Mouse (Mus musculus) midbrain, embryonic 15.5 days (tissue): Measurements from ENCODE around the gene Vmn1r38. TPM values are rescaled to one million over a fixed set of nuclear protein-coding genes. Genes with fewer than 3 reads are reported as not detected.
"Not testable (repeated sequence)": the region's sequence is repeated elsewhere in the genome, so short reads cannot be mapped to it uniquely, and the experiment has no call there.

Experiments
- ATAC-seq: fragments of 200-750 bp; cut with Nextera tagmentation; replicated peaks from 2 replicates; pipeline ENCODE4 v1.8.0; 2017; ENCODE audit warnings: moderate TSS enrichment
- H3K27ac ChIP-seq: fragments of 300-500 bp; sonication (generic); 2 replicates; pipeline ENCODE4 v1.5.1; 2015; ENCODE audit warnings: mild to moderate bottlenecking, inconsistent platforms
- H3K27me3 ChIP-seq: fragments of 300-500 bp; sonication (generic); replicated peaks from 2 replicates; pipeline ENCODE4 v1.6.1; 2015; ENCODE audit warnings: inconsistent platforms
- H3K36me3 ChIP-seq: fragments of 300-500 bp; sonication (generic); replicated peaks from 2 replicates; pipeline ENCODE4 v1.6.1; 2015; ENCODE audit warnings: inconsistent platforms
- H3K4me1 ChIP-seq: fragments of 300-500 bp; sonication (generic); 2 replicates; pipeline ENCODE4 v1.6.1; 2015; ENCODE audit warnings: inconsistent platforms
- H3K4me2 ChIP-seq: fragments of 300-500 bp; sonication (generic); 2 replicates; pipeline ENCODE4 v1.6.1; 2015; ENCODE audit warnings: inconsistent platforms, mild to moderate bottlenecking, moderate library complexity
- H3K4me3 ChIP-seq: fragments of 300-500 bp; sonication (generic); 2 replicates; pipeline ENCODE4 v1.5.1; 2015; ENCODE audit warnings: mild to moderate bottlenecking, inconsistent platforms
- H3K9ac ChIP-seq: fragments of 300-500 bp; sonication (generic); 2 replicates; pipeline ENCODE4 v1.6.1; 2015; ENCODE audit warnings: mild to moderate bottlenecking, inconsistent platforms
- H3K9me3 ChIP-seq: fragments of 300-500 bp; sonication (generic); 2 replicates; pipeline ENCODE4 v1.6.1; 2016; ENCODE audit warnings: inconsistent platforms
- WGBS: fragments of 180-500 bp; shearing (Covaris S2); methylation state at CpG from one replicate; pipeline ENCODE4 v1.1.7; 2015; ENCODE audit warnings: mixed read lengths; 5-methylcytosine and 5-hydroxymethylcytosine counted together
- polyA plus RNA-seq: library from polyadenylated mRNA; unstranded; fragments of >200 nt; fragmentation: Nextera tagmentation; extraction: Ambion mirVana; gene quantifications from 2 replicates; pipeline ENCODE4 v1.2.1, GENCODE M21; 2015

Vmn1r38 gene
- polyA plus RNA-seq, result not detected in 2 replicates

- H3K27me3 ChIP-seq, H3K4me3 ChIP-seq, H3K4me2 ChIP-seq, H3K36me3 ChIP-seq, H3K4me1 ChIP-seq, ATAC-seq, H3K9me3 ChIP-seq, H3K27ac ChIP-seq, H3K9ac ChIP-seq: not testable (repeated sequence)
These were observed at the start of gene Vmn1r38 for GRCm38 (mm10) chr6:66782527-66782926. Gene Vmn1r38 (minus strand): TSS chr6:66782627.

GRCm38 (mm10) chr6:66810509-66810908, 28.1 kb upstream of the Vmn1r38 start, which contains the start of gene Vmn1r39:
Gene Vmn1r39 (minus strand): TSS chr6:66810609.
- WGBS, result 90% methylated on average over 2 of the region's 2 CpGs
- Histone ChIP-seq H3K27ac (no peak within 1 kb of the TSS), H3K4me2 (no peak within 1 kb of the TSS), H3K4me1 (no peaks in the 10 kb centered on the region), H3K27me3 (no peaks in the 10 kb centered on the region), H3K9me3 (no peaks in the 10 kb centered on the region), H3K4me3 (no peak within 1 kb of the TSS), H3K9ac (no peak within 1 kb of the TSS), H3K36me3 (no peaks in the 10 kb centered on the region)
- no peak for ATAC-seq

GRCm38 (mm10) chr6:66806311-66806710, 23.9 kb upstream of the Vmn1r38 start:
- no peak overlapping the region for H3K9ac ChIP-seq
- H3K9me3 ChIP-seq, result no peaks in the 10 kb centered on the region
- no peak overlapping the region for H3K4me2 ChIP-seq
- ATAC-seq, result no peak
- no peak overlapping the region for H3K27ac ChIP-seq
- H3K4me3 ChIP-seq, result no peak overlapping the region
- WGBS, result 52% methylated on average over 1 of the region's 1 CpGs
- H3K36me3 ChIP-seq, result no peaks in the 10 kb centered on the region
- no peaks in the 10 kb centered on the region for H3K27me3 ChIP-seq
- H3K4me1 ChIP-seq, result no peaks in the 10 kb centered on the region

GRCm38 (mm10) chr6:66805713-66806112, 23.3 kb upstream of the Vmn1r38 start:
- WGBS, result 88% methylated on average over 3 of the region's 3 CpGs
- H3K4me3 ChIP-seq, result no peak overlapping the region
- H3K4me1 ChIP-seq, result no peaks in the 10 kb centered on the region
- H3K27ac ChIP-seq, result no peak overlapping the region
- H3K9me3 ChIP-seq, result no peaks in the 10 kb centered on the region
- H3K9ac ChIP-seq, result no peak overlapping the region
- no peak for ATAC-seq
- no peak overlapping the region for H3K4me2 ChIP-seq
- no peaks in the 10 kb centered on the region for H3K36me3 ChIP-seq
- H3K27me3 ChIP-seq, result no peaks in the 10 kb centered on the region

- not testable (repeated sequence) for H3K27ac ChIP-seq, ATAC-seq, H3K27me3 ChIP-seq, H3K9ac ChIP-seq, H3K4me1 ChIP-seq, H3K9me3 ChIP-seq, H3K4me2 ChIP-seq, H3K4me3 ChIP-seq, H3K36me3 ChIP-seq
These were observed 53.3 kb downstream of the Vmn1r38 start, which contains the start of gene Vmn1r37 for GRCm38 (mm10) chr6:66729082-66729481. Gene Vmn1r37 (plus strand): TSS chr6:66729382.

Other genes with a start within 250 kb of the Vmn1r38 start
- 14.0 and 17.6 TPM in 2 replicates for gene Mad2l1, start 247.2 kb downstream of the Vmn1r38 start, polyA plus RNA-seq
- gene Vmn1r32, start 222.5 kb downstream of the Vmn1r38 start, polyA plus RNA-seq, result not detected in 2 replicates
- gene Vmn1r33, start 164.3 kb downstream of the Vmn1r38 start, polyA plus RNA-seq, result not detected in 2 replicates
- gene Vmn1r34, start 138.7 kb downstream of the Vmn1r38 start, polyA plus RNA-seq, result not detected in 2 replicates
- gene Vmn1r35, start 96.7 kb downstream of the Vmn1r38 start, polyA plus RNA-seq, result not detected in 2 replicates
- gene Vmn1r36, start 63.5 kb downstream of the Vmn1r38 start, polyA plus RNA-seq, result not detected in 2 replicates
- gene Vmn1r37, start 53.2 kb downstream of the Vmn1r38 start, polyA plus RNA-seq, result not detected in 2 replicates
- gene Vmn1r39, start 28.0 kb upstream of the Vmn1r38 start, polyA plus RNA-seq, result not detected in 2 replicates
- gene Gng12, start 113.8 kb upstream of the Vmn1r38 start, polyA plus RNA-seq, result 27.9 and 29.2 TPM in 2 replicates